Mouse (Mus musculus) liver, postnatal 0 days (tissue): ENCODE results near the gene Acox3.

ENCODE experiments used
- CTCF ChIP-seq: sonication (generic); IDR thresholded peaks from 2 replicates; pipeline ENCODE4 v1.5.1; 2016; ENCODE audit warnings: antibody characterized with exemption, low read depth
- EP300 ChIP-seq: IDR thresholded peaks from 2 replicates; pipeline ENCODE4 v1.6.1; 2016; ENCODE audit warnings: antibody characterized with exemption, low read depth, mild to moderate bottlenecking

DNA sequence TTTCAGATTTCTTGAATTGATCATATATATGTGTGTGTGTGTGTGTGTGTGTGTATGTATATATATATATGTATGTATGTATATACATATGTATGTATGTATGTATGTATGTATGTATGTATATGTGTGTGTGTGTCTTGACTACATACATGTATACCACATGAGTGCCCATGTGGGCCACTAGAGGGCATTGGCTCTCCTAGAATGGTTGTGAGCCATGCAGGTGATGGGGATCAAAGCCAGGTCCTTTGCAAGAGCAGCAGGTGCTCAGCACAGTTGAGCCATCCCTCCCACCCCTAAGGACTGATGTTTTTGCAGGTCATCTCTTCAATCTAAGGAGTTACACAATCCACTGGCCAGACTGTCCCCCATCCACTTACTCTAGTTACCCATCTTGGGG is 46.5 kb downstream of the Acox3 start:
- TF ChIP-seq CTCF (peak; percentile 38), EP300 (no peak)
